Mouse (Mus musculus): ENCODE results near the gene Gab3.
A peak's percentile ranks its signal among the peaks of the same experiment; 100 is the strongest.
"Not testable (repeated sequence)": the region's sequence is repeated elsewhere in the genome, so short reads cannot be mapped to it uniquely, and the experiment has no call there.

The Gab3 gene

DNA sequence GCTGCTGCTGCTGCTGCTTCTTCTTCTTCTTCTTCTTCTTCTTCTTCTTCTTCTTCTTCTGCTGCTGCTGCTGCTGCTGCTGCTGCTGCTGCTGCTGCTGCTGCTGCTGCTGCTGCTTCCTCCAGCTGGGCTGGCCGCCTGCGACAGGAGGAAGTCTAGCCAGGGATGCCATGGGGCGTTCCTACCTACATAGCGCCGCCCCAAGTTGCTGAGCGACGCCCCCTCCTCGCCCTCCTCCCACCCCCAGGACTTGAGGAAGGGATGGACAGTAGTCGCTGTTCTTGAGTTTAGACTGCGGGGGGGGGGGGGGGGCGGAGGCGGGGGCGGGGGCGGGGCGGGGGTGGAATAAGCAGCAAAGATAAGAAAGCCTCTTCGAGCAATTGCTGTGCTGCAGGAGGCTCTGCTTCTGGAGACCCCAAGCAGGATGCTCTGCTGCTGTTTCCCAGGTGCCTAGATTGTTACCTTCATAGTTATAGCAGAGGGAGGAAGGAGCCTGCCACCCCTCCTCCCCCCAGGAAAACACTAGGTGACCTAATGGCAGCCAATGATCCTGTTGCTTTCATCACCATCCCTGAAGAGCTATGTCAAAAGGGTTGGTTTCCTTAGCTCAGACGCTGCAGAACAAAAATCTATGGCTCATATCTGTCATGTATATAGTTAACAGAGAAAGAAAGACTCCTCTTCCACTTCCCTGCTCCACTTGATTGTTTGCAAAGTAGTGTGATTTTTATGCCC lies at the start of gene Gab3:
Gab3 (minus strand) TSS at position 685 of the 735 bp plus-strand sequence.
- DNase-seq, result peak; percentile 70

DNA sequence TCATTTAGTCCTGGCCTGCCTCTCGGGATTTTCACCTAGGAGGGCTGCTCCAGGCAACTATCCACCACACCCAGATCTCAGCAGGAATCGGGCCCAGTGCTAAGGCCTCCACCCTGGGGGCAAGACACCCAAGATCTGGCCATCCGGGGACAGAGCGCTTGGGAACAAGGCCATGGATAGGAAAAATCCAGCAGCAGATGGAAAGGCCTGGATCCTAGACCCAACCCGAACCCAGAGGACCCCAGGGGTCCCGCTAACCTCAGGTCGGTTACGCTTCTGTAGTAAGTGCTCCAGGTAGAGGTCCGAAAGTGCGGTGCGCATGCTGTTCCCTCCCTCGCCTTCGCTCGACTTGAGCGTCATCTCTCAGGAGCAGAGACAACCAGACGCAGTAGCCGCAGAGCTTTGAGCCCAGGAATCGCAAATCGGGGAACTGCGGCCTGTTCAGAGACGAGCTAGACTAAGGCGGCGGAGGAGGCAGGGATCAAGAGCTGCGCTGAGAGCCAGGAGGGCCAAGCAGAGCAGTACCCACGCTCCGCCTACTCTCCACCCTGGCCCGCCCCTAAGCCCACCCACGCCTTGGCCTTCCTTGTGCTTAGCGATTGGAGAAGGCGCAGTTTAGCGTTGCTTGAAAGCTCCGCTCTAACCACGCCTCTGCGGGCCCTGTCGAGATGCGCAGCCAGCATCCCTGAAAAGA lies 45.4 kb upstream of the Gab3 start, which contains the start of gene Mpp1:
Mpp1 (minus strand) TSS at position 550 of the 694 bp plus-strand sequence.
- peak; percentile 84 for DNase-seq

DNA sequence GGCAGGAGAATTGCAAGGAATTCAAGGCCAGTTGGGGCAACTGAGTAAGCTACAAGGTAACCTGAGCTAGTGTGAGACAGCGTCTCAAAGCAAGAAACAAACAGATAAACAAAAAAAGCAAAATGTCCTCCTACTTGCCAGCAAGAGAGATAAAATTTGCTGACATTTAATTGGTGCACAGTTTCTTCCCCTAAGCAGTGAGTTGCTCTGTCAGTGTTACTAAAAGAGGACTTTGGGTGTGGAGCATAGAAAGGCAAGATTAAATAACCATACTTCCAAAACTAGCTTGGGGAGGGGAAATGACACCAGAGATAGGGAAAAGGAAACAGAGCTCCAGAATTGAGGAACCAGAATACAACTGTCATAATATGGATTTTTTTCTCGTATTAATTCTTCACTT lies 44.2 kb upstream of the Gab3 start:
- DNase-seq, result no peak

DNA sequence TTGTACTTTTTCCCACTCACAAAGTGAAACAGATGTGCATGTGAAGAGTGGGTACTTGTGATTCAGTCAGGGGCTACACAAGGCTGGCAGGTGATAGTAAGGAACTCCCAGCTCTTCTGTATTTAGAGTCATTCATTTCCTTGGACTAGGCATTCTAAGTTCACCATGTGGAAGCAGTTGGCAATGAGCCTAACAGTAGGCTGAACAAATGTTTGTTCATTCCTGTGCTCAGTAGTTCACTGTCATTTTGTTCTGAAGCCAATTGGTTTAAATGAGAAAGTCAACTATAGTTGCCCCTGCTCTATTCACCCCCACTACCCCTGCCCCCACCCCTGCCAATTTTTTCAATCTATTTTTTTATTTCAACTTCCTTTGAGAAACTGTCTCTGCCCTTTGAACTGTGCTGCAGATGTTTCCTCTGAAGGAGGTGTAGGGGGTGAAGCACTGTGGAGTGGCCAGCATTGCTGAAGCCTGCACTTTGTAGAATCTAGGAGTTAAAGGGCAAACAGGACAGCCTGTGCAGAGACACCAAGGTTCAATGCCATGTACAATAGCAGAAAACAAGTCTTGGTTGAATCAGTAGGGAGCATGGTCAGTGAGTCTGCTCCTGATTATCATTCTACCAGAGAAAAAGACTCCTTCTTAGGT lies 43.2 kb upstream of the Gab3 start:
- DNase-seq, result peak; percentile 23

DNA sequence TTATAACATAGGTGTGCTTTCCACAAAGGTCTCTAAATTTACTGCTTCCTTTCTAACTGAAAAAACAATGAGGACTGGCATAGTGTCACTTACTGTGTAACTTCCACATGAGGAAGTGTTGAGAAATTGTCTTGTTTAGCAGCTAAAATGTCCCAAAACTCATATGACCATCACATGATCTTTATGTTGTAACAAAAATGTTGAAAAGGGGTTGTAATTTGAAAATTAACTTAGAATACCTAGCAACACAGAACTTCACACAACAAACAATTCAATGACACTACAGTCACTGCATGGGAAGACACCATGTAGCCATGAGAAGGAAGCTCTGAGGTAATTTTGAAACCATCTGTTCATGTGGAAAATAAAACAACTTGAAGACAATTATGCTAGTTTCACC lies 41.6 kb upstream of the Gab3 start:
- no peak for DNase-seq

DNA sequence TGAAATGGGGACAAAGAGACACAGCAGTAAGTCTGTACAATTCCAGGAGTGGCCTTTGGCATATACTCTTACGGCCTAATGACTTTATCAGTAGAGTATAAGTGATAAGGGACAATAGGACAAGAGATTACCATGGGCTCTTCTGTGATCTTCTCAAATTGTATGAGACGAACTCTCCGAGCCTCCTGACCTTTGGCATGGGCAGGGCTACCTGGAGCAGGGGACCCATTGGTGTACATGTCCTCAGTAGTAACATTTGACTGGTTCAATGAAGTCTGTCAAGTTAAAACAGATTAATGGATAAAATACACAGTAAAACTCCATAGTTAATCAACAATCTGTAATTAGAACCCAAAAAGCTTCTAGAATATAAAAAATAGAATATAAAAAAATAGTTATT lies 40.3 kb upstream of the Gab3 start:
- no peak for DNase-seq

DNA sequence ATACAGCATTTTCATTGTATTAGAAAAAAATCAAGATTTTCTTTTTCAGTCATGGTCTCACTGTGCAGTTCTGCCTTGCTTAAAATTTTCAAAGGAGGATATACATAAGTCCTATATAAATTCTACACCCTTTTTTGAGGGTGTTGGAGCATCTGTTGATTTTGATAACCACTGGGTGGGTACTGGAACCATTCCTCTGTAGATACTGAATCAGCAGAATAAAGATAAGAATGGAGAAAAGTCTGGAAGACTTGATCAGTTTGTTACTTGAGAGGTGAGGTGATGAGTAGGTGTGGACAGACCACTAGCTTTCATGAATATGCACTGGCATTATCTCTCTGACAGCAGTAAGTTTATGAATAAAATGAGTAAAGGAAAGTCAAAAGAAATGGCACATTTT lies 30.3 kb upstream of the Gab3 start:
- DNase-seq, result no peak

DNA sequence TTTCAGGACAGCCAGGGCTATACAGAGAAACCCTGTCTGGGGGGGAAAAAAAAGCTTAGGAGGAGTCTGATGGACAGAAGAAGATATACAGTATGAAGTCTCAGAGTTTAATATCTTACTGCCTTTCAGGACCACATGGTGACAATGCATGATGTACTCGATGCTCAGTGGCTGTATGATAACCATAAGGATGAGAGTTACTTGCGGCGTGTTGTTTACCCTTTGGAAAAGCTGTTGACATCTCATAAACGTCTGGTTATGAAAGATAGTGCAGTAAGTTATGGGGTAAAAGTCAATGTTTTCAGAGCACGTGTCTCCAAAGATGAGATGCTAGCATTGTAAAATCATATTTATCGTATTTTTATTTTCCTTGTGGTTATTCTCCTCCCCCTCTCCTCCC lies 17.0 kb upstream of the Gab3 start:
- DNase-seq, result no peak

DNA sequence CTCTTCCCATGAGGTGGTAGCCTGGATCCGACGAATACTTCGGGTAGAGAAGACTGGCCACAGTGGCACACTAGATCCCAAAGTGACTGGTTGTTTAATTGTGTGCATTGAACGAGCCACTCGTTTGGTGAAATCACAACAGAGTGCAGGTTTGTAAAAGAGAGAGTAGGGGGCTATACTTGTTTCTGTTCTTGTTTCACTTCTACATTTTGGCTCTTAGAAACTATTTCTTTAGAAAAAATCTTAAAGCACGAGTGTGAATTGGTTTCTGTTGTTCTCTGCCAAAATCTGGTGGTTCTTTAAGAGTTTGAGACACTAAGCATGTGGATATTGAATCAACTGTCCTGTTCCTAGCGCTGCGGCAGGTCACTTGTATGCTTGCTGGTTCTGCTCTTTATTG lies 13.5 kb upstream of the Gab3 start:
- no peak for DNase-seq

DNA sequence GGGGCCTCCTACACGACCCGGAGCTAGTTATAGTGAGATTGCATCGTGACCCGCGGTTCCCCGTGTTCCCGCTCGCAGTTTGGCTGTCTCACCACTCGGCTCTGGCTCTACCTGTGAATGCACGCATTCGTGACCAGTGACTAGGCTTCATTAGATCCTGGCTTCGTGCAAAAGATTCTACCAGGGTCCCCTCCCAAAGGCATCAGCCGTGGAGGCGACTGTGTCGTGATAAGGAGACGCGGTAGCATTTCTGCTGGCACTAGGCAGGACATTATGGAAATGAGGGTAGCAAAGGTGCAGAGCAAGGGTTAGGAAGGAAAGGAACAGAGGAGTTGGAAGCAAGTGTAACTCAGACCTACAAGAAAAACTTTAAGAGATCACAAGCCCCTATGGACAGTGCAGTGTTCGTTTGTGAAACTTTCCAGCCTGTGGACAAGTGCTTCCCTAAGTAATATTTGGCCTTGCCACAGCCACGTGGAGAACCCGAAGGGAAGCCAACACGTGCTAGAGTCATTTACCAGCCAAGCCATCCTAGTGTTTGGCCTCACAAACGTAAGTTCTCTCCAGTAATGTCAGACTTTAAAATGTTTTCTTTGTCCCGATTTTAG lies 11.0 kb upstream of the Gab3 start:
- peak; percentile 8 for DNase-seq

DNA sequence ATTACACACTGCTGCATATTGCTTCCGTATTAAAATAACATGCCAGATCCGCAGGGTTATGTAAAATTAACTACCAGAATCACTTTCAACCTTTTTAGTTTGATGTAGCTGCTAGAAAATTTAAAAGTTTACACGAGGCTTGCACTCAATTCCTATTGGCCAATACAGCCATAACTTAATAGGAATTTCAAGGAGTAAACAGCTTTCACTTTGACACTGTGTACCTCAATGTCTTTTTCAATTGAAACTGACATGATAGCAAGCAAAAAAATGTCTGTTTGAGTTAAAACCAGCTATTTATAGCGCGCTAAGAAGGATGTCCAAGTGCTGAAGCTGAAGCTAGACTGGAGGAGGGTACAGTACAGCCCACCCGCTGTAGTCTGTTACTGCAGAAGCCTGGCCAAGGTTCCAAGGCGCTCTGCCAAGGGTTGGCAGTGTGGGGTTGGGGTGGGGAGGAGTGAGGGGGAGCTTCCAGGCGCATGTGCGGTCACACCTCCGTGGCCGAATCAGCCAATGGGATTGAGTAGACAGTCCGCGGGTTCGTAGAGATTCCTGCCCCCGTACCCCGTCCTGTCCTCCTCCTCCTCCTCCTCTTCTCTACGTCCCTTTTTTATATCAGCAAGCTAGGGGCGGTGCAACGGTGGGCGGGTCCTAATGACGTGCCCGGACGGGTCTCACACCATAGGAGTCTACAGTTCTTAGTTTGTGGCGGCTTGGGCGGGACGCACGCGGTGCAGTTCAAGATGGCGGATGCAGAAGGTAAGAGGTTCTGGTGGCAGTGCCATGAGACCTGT lies 10.3 kb upstream of the Gab3 start, which contains the start of gene Dkc1:
Dkc1 (plus strand) TSS at position 486 of the 794 bp plus-strand sequence.
- DNase-seq, result peak; percentile 90

DNA sequence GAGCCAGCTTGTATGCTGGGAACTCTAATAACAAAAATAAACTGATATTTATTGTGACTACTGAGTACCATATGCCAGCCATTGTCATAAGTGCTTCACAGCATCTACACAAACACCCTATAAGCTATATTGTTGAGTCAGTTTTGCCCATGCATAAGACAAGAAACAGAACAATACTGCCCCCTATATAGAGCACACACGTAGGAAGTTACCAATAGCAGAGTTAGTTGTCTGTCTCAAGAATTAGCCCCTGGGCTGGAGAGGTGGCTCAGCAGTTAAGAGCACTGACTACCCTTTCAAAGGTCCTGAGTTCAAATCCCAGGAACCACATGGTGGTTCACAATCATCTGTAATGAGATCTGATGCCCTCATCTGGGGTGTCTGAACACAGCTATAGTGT lies 396 bp upstream of the Gab3 start:
- no peak for DNase-seq

DNA sequence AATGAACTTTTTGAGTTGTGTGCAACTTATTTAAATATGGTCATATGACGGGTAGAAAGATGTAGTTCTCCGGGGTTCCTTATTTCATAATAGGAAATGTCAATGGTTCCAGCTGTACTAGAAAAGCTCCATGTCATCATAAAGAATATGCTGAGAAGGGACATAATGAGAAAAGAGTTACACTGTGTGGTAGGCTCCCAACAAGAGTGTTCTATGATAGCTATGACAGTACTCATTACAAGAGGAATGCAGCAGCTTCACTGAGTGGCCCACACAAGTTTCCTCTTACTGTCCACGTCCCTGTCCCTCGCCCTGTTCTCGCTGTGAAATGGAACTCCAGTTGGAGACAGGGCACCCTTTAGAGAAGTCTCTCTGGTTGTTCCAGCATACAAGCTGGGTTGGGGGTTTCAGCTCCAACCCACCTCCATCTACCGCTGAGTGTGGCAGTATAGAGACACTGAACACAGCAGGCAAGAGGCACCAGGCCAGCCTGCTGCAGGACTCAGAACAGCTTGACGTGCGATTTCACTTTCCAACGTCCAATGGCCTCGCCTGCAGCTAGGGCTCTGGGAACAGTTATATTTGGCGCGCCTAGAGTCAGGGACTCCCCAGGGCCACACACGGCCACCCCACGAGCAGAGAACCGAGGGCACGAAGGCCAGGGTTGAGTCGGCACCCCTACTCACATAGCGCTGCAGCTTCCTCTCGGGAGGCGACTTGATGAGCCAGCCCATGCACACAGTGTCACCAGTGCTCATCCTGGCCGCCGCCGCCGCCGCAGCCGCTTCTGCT lies 1.1 kb downstream of the Gab3 start:
- no peak for DNase-seq

DNA sequence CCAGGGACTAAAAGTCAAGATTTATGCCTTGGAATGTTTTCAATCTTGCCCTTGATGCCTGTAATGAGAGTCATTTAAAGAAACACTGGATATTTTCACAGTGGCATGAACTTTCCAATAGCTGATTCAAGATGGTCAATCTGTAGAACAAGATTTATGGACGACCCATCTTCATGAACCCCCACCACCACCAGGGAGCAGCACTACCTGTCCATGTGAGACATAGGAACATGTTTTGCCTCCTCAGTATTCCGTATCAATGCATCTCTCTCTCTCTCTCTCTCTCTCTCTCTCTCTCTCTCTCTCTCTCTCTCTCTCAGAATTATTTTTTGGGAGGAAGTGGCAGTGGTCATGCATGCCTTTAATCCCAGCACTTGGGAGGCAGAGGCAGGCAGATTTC lies 2.9 kb downstream of the Gab3 start:
- peak; percentile 36 for DNase-seq

DNA sequence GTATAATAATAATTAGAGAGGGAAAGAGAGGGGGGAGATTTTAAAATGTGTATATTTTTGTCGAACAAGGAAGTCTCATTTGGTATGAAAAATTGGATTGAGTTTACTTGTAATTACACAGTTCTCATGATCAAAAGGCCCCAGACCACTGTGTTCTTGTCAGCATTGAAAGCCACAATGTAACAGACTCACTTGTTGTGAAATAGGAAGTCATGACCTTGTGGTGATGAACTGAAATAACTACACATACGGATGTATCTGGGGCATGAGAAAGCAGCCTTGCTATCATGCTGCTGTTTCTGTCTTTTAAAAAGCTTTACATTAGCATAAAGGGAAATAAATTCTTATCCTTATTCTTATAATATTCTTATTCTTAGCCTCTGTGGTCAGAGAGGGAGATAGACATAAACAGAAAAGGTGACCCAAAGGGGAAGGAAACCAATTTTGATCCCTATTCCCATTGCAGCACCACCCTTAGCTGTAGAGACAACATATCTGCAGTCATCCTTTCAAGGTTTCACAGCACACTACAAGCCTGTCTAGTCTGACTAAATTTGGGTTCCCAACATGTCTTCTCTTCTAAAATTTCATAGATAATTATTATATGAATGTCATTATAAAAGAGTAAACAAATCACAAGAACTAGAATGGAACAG lies 29.0 kb downstream of the Gab3 start:
- no peak for DNase-seq

DNA sequence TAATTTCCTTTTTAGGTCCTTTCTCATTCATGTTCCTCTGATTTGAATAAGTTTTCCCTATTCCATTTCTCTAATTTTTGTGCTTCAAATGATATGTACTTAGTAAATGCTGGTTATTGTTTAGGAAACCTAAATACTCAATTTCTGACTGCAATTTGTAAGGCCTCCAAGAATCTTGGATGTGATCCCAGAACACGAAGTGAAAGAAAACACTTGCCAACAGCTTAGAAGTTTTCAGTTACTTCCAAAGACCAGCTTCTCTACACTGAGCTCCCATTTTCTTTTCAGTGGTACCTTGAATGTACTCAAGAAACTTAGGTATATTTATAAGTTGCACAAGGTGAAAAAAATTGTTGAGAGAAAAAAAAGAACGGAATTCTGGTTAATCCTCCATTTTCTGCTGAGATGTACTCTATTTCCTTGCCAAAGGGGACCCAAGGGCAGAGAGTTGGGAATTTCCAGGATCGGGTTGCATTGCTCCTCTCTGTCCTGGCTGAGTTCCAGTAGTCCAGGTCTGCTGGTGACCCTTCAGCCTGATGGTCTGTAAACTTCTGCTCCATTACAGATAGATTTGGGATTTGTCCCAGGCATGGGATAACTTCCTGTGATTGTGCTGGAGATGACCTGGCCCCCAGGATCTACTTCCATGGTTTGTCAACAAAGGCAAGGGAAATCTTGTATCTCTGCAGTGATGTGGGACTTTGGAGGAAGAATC lies 38.2 kb downstream of the Gab3 start:
- no peak for DNase-seq

DNA sequence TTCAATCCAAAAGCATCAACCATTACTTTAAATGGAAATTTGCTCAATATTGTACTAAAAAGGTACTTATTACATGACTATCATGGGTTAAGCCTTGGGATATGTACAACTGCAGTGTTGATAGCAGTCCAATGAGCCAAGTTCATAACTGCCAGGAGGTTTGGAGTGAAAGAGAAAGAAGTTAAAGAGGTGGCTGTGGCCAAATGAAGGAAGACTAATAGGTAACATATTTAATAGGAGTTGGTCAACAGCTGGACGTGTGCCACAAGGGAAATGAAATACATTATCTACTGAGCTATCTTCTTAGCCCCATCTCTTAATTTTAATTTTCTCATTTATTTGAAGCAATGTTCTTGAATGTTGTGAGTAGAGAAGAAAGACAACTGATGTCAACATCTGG lies 39.3 kb downstream of the Gab3 start:
- no peak for DNase-seq

DNA sequence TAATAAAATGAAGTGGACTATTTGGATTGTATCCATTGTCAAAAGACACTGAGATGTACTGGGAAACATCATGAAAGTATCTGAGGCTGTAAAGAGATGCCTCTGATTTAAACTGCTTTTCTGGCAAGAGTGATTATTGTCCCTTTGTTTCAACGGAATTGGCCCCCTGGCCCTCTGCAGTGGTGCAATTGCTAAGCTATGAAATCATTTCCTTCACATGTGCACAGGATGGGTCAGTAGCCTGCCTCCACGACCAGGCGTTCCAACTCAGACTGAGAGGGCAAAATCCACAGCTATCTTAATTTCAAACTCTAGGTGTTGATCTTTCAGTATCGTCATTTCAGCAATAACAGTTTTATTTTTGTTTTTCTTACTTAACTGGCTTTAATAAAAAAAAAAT lies 40.7 kb downstream of the Gab3 start:
- DNase-seq, result no peak

DNA sequence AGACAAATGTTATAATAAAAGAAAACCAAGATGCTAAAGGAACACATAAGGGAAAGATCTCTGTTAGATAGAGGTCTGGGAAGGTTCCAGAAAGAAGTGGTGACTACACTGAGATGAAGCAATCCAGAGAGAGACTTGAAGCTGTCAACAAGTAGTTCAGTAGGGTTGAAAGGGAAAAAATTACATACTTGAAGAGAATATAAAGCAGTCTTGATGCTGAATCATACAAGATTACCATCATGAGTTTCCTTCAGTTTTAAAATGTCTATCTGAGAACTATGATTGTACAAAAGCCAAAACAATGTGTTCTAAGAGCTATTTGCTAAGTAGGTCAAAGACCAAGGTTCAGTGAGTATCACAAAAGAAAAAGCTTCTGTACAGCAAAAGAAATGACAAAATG lies 48.6 kb downstream of the Gab3 start:
- DNase-seq, result no peak

DNA sequence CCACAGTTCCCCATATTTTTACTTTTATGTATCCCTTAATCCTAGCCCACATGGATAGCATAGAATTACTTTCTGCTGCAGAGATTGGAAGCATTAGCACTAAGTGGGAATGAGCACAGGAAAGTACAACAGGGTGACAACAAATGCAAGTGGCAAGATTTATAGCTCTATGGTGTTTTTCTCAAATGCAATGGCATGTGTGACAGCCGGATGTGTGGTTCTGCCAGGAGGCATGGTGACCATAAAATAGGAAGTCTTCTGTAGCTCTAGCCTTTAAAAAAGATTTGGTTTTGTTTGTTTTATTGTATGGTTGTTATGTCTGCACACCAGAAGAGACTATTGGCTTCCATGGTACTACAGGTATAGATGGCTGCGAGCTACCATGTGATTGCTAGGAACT lies 50.1 kb downstream of the Gab3 start:
- no peak for DNase-seq

DNA sequence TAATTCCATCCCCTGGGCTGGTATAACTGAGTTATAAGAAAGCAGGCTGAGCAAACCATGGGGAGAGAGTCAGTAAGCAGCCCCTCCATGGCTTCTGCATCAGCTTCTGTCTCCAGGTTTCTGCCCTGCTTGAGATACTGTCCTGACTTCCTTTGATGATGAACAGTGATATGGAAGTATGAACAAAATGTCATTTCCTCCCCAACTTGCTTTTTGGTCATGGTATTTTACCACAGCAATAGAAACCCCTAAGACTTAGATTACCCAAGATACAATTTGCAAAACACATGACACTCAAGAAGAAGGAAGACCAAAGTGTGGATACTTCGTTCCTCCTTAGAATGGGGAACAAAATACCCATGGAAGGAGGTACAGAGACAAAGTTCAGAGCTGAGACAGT lies 51.2 kb downstream of the Gab3 start:
- DNase-seq, result not testable (repeated sequence)
